Mouse (Mus musculus): Measurements from ENCODE around the gene Lrpap1. TPM values are rescaled to one million over a fixed set of nuclear protein-coding genes. Genes with fewer than 3 reads are reported as not detected.

Gene Lrpap1
- total and polyA plus RNA-seq, 2 experiments from 2014 or later = 78.9 to 177 TPM

DNA sequence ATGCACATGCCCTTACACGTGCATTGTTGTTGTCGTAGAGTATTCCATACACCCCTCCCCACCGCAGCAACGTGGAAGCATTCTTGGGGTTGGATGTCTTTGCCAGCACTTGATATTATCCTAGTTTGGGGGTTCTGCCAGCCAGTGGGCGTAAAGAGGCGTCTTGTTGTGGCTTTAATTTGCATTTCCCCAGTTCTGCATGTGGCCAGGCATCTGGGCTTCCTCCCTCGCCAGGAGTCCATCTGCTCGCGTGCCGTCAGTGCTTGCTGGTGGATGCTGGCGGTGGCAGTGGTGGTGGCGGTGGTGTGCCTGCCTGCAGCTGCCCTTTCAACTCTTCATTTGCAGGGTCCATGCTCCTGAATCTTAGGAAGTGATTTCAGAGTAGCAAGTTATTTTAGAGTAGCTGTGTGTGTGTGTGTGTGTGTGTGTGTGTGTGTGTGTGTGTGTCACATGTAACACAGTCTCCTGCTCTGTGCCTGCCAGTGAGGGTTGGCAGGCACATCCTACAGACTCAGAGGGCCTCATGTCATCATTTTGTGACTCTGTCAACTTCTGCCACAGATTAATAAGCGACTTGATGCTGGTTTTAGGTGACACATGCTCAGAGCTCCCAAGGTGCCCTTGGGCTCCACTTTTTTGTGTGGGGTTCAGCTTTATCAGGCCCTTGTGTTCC lies 32.1 kb upstream of the Lrpap1 start:
- Histone ChIP-seq H3K27ac (ENCODE audit: low read depth, low read length) (no peak overlapping the region), H3K27me3 (ENCODE audit: insufficient read depth, low read length) (no peaks in the 10 kb centered on the region), H3K4me2 (ENCODE audit: low read depth, low read length, poor library complexity, severe bottlenecking) (no peak overlapping the region), H3K9ac (replicated peaks; ENCODE audit: low read length, poor library complexity, severe bottlenecking) (no peak overlapping the region), H3K36me3 (ENCODE audit: insufficient read depth, low read length) (no peaks in the 10 kb centered on the region), H3K9me3 (ENCODE audit: low read length) (no peaks in the 10 kb centered on the region), H3K4me1 (ENCODE audit: insufficient read depth, low read length) (no peaks in the 10 kb centered on the region), H3K4me3 (ENCODE audit: low read depth, low read length) (no peak overlapping the region)
- DNase-seq (ENCODE audit: low spot score) = peak; percentile 69
- peak; percentile 49 for ATAC-seq (ENCODE audit: low FRiP score)
- no peak for TF ChIP-seq CTCF (IDR thresholded peaks at IDR 0.05)
- 61% methylated on average over 13 of the region's 13 CpGs for WGBS

- WGBS = 75% methylated on average over 5 of the region's 5 CpGs
- no peak overlapping the region for H3K4me3 ChIP-seq (ENCODE audit: low read depth, low read length)
Measured at GRCm38 (mm10) chr5:35135903-35136302, 30.3 kb upstream of the Lrpap1 start.

GRCm38 (mm10) chr5:35134286-35134685 lies 28.7 kb upstream of the Lrpap1 start:
- TF ChIP-seq CTCF (IDR thresholded peaks at IDR 0.05) = no peak
- no peak overlapping the region for H3K4me2 ChIP-seq (ENCODE audit: low read depth, low read length, poor library complexity, severe bottlenecking)
- 61% methylated on average over 3 of the region's 3 CpGs for WGBS

More at GRCm38 (mm10) chr5:35135903-35136302, 30.3 kb upstream of the Lrpap1 start:
- Histone ChIP-seq H3K9me3 (ENCODE audit: low read length) (no peaks in the 10 kb centered on the region), H3K27ac (ENCODE audit: low read depth, low read length) (no peak overlapping the region), H3K27me3 (ENCODE audit: insufficient read depth, low read length) (no peaks in the 10 kb centered on the region), H3K4me1 (ENCODE audit: insufficient read depth, low read length) (no peaks in the 10 kb centered on the region), H3K4me2 (ENCODE audit: low read depth, low read length, poor library complexity, severe bottlenecking) (no peak overlapping the region), H3K36me3 (ENCODE audit: insufficient read depth, low read length) (no peaks in the 10 kb centered on the region), H3K9ac (replicated peaks; ENCODE audit: low read length, poor library complexity, severe bottlenecking) (no peak overlapping the region)
- TF ChIP-seq CTCF (IDR thresholded peaks at IDR 0.05) = no peak
- ATAC-seq (ENCODE audit: low FRiP score) (no peak), DNase-seq (ENCODE audit: low spot score) (no peak)

GRCm38 (mm10) chr5:35133468-35133867 lies 27.9 kb upstream of the Lrpap1 start:
- H3K27ac ChIP-seq (ENCODE audit: low read depth, low read length) = no peak overlapping the region
- no peak for TF ChIP-seq CTCF (IDR thresholded peaks at IDR 0.05)
- 88% methylated on average over 4 of the region's 4 CpGs for WGBS
- no peak for DNase-seq (ENCODE audit: low spot score)
- H3K9me3 ChIP-seq (ENCODE audit: low read length) = no peaks in the 10 kb centered on the region
- no peak overlapping the region for H3K9ac ChIP-seq (replicated peaks; ENCODE audit: low read length, poor library complexity, severe bottlenecking)
- H3K36me3 ChIP-seq (ENCODE audit: insufficient read depth, low read length) = no peaks in the 10 kb centered on the region
- H3K4me2 ChIP-seq (ENCODE audit: low read depth, low read length, poor library complexity, severe bottlenecking) = no peak overlapping the region
- H3K4me3 ChIP-seq (ENCODE audit: low read depth, low read length) = no peak overlapping the region
- H3K27me3 ChIP-seq (ENCODE audit: insufficient read depth, low read length) = no peaks in the 10 kb centered on the region
- no peak for ATAC-seq (ENCODE audit: low FRiP score)
- H3K4me1 ChIP-seq (ENCODE audit: insufficient read depth, low read length) = no peaks in the 10 kb centered on the region

More at GRCm38 (mm10) chr5:35134286-35134685, 28.7 kb upstream of the Lrpap1 start:
- Histone ChIP-seq H3K9ac (replicated peaks; ENCODE audit: low read length, poor library complexity, severe bottlenecking) (no peak overlapping the region), H3K27ac (ENCODE audit: low read depth, low read length) (no peak overlapping the region), H3K9me3 (ENCODE audit: low read length) (no peaks in the 10 kb centered on the region), H3K27me3 (ENCODE audit: insufficient read depth, low read length) (no peaks in the 10 kb centered on the region), H3K4me3 (ENCODE audit: low read depth, low read length) (no peak overlapping the region), H3K36me3 (ENCODE audit: insufficient read depth, low read length) (no peaks in the 10 kb centered on the region), H3K4me1 (ENCODE audit: insufficient read depth, low read length) (no peaks in the 10 kb centered on the region)
- ATAC-seq (ENCODE audit: low FRiP score) (no peak), DNase-seq (ENCODE audit: low spot score) (no peak)

- no peaks in the 10 kb centered on the region for H3K9me3 ChIP-seq (ENCODE audit: low read length)
- no peaks in the 10 kb centered on the region for H3K27me3 ChIP-seq (ENCODE audit: insufficient read depth, low read length)
- WGBS = 93% methylated on average over 9 of the region's 9 CpGs
- no peak overlapping the region for H3K4me2 ChIP-seq (ENCODE audit: low read depth, low read length, poor library complexity, severe bottlenecking)
- H3K4me1 ChIP-seq (ENCODE audit: insufficient read depth, low read length) = no peaks in the 10 kb centered on the region
- no peak for DNase-seq (ENCODE audit: low spot score)
- H3K36me3 ChIP-seq (ENCODE audit: insufficient read depth, low read length) = no peaks in the 10 kb centered on the region
- TF ChIP-seq CTCF (IDR thresholded peaks at IDR 0.05) = no peak
- no peak overlapping the region for H3K9ac ChIP-seq (replicated peaks; ENCODE audit: low read length, poor library complexity, severe bottlenecking)
- H3K4me3 ChIP-seq (ENCODE audit: low read depth, low read length) = no peak overlapping the region
- H3K27ac ChIP-seq (ENCODE audit: low read depth, low read length) = no peak overlapping the region
- no peak for ATAC-seq (ENCODE audit: low FRiP score)
Measured at GRCm38 (mm10) chr5:35132278-35132980, 26.9 kb upstream of the Lrpap1 start.

GRCm38 (mm10) chr5:35131773-35132172 lies 26.2 kb upstream of the Lrpap1 start:
- no peaks in the 10 kb centered on the region for H3K4me1 ChIP-seq (ENCODE audit: insufficient read depth, low read length)
- ATAC-seq (ENCODE audit: low FRiP score) = no peak
- no peak overlapping the region for H3K4me3 ChIP-seq (ENCODE audit: low read depth, low read length)
- H3K27me3 ChIP-seq (ENCODE audit: insufficient read depth, low read length) = no peaks in the 10 kb centered on the region
- peak; percentile 83 for TF ChIP-seq CTCF (IDR thresholded peaks at IDR 0.05)
- no peaks in the 10 kb centered on the region for H3K36me3 ChIP-seq (ENCODE audit: insufficient read depth, low read length)
- peak; percentile 91 for DNase-seq (ENCODE audit: low spot score)
- H3K9me3 ChIP-seq (ENCODE audit: low read length) = no peaks in the 10 kb centered on the region
- H3K4me2 ChIP-seq (ENCODE audit: low read depth, low read length, poor library complexity, severe bottlenecking) = no peak overlapping the region
- H3K27ac ChIP-seq (ENCODE audit: low read depth, low read length) = no peak overlapping the region
- H3K9ac ChIP-seq (replicated peaks; ENCODE audit: low read length, poor library complexity, severe bottlenecking) = no peak overlapping the region
- WGBS = 4% methylated on average over 7 of the region's 7 CpGs
